8 mouse cellular contexts compared by ENCODE assay signal in genomic region chr9:21369080-21369479, GRCm38 (mm10). TPM values are rescaled to one million over a fixed set of nuclear protein-coding genes. Genes with fewer than 3 reads are reported as not detected.
DNase-seq lines count a peak whose midpoint lies in the region; ATAC-seq and TF ChIP-seq lines count a peak whose summit lies in the region.

No protein-coding gene starts in this region.

- no peak for ATAC-seq in kidney, postnatal 0 days (replicated peaks; ENCODE audit: low FRiP score, low read depth)
- no peak for ATAC-seq in embryonic facial prominence, embryonic 11.5 days (replicated peaks; ENCODE audit: insufficient number of reproducible peaks, low FRiP score, low TSS enrichment, low read depth)
- no peak for ATAC-seq in intestine, embryonic 14.5 days (replicated peaks; ENCODE audit: low FRiP score, low TSS enrichment, low read depth)
- no peak for ATAC-seq in neural tube, embryonic 12.5 days (ENCODE audit: low FRiP score, low read depth)

- 50% methylated on average over 11 of the region's 11 CpGs for WGBS in kidney, postnatal 0 days
- 63% methylated on average over 11 of the region's 11 CpGs for WGBS in embryonic facial prominence, embryonic 11.5 days
- WGBS in intestine, embryonic 14.5 days: 52% methylated on average over 11 of the region's 11 CpGs
- 72% methylated on average over 11 of the region's 11 CpGs for WGBS in neural tube, embryonic 12.5 days

- peak overlapping the region; percentile 72 for H3K4me2 ChIP-seq in kidney, postnatal 0 days (ENCODE audit: low read length)
- peak overlapping the region; percentile 73 for H3K4me2 ChIP-seq in embryonic facial prominence, embryonic 11.5 days (ENCODE audit: low read depth, low read length)
- H3K4me2 ChIP-seq in intestine, embryonic 14.5 days (ENCODE audit: low read length): peak overlapping the region; percentile 93
- peak overlapping the region; percentile 81 for H3K4me2 ChIP-seq in neural tube, embryonic 12.5 days (replicated peaks)

- 0 out of 2 replicates have a peak, but pooled peaks cover 4% of the 10 kb centered on the region for H3K36me3 ChIP-seq in kidney, postnatal 0 days (ENCODE audit: insufficient read depth, low read length)
- 0 out of 2 replicates have a peak, but pooled peaks cover 4% of the 10 kb centered on the region for H3K36me3 ChIP-seq in embryonic facial prominence, embryonic 11.5 days (replicated peaks; ENCODE audit: control insufficient read depth, insufficient read depth, low read depth, low read length)
- H3K36me3 ChIP-seq in intestine, embryonic 14.5 days (ENCODE audit: control insufficient read depth, insufficient read depth, low read length): peaks cover 16% of the 10 kb centered on the region
- peaks cover 5% of the 10 kb centered on the region; the same call in 1 of the 2 replicates for H3K36me3 ChIP-seq in neural tube, embryonic 12.5 days

- no peak for TF ChIP-seq CTCF in kidney, postnatal 0 days (IDR thresholded peaks at IDR 0.05; ENCODE audit: low read depth)

- no peak overlapping the region for H3K27ac ChIP-seq in kidney, postnatal 0 days
- H3K27ac ChIP-seq in embryonic facial prominence, embryonic 11.5 days (replicated peaks; ENCODE audit: low read depth, low read length): no peak overlapping the region
- peak overlapping the region; percentile 92; the same call in 1 of the 2 replicates for H3K27ac ChIP-seq in intestine, embryonic 14.5 days (ENCODE audit: low read depth)
- H3K27ac ChIP-seq in neural tube, embryonic 12.5 days: no peak overlapping the region

- no peak for DNase-seq in kidney, postnatal 0 days (ENCODE audit: low spot score)
- DNase-seq in kidney, postnatal 36 days: no peak
- no peak for DNase-seq in embryonic facial prominence, embryonic 11.5 days (ENCODE audit: low spot score)
- no peak for DNase-seq in intestine, embryonic 14.5 days (ENCODE audit: low spot score)
- DNase-seq in right cerebral cortex, postnatal 25 days: no peak
- no peak for DNase-seq in MN1 (ENCODE audit: low spot score)
- no peak for DNase-seq in thymus, postnatal 14 days

- no peaks in the 10 kb centered on the region for H3K4me1 ChIP-seq in kidney, postnatal 0 days (replicated peaks; ENCODE audit: insufficient read depth, low read length)
- no peaks in the 10 kb centered on the region for H3K4me1 ChIP-seq in embryonic facial prominence, embryonic 11.5 days (ENCODE audit: control insufficient read depth, insufficient read depth, low read length)
- peaks cover 11% of the 10 kb centered on the region for H3K4me1 ChIP-seq in intestine, embryonic 14.5 days (replicated peaks; ENCODE audit: control insufficient read depth, insufficient read depth, low read length)
- H3K4me1 ChIP-seq in neural tube, embryonic 12.5 days: peaks cover 21% of the 10 kb centered on the region

- H3K9ac ChIP-seq in kidney, postnatal 0 days (ENCODE audit: low read depth, low read length): peak overlapping the region; percentile 84; the same call in 1 of the 2 replicates
- H3K9ac ChIP-seq in embryonic facial prominence, embryonic 11.5 days (replicated peaks; ENCODE audit: low read length): peak overlapping the region; percentile 95
- peak overlapping the region; percentile 97; the same call in 1 of the 2 replicates for H3K9ac ChIP-seq in intestine, embryonic 14.5 days (ENCODE audit: low read length)
- peak overlapping the region; percentile 90 for H3K9ac ChIP-seq in neural tube, embryonic 12.5 days

- H3K9me3 ChIP-seq in kidney, postnatal 0 days (replicated peaks; ENCODE audit: low read length): no peaks in the 10 kb centered on the region
- no peaks in the 10 kb centered on the region for H3K9me3 ChIP-seq in embryonic facial prominence, embryonic 11.5 days (replicated peaks; ENCODE audit: control insufficient read depth, low read length)
- H3K9me3 ChIP-seq in intestine, embryonic 14.5 days (ENCODE audit: control insufficient read depth, low read length): no peaks in the 10 kb centered on the region
- H3K9me3 ChIP-seq in neural tube, embryonic 12.5 days: no peaks in the 10 kb centered on the region

- H3K4me3 ChIP-seq in kidney, postnatal 0 days (replicated peaks; ENCODE audit: low read depth, low read length): peak overlapping the region; percentile 97
- peak overlapping the region; percentile 68 for H3K4me3 ChIP-seq in embryonic facial prominence, embryonic 11.5 days (ENCODE audit: low read depth, low read length)
- peak overlapping the region; percentile 97 for H3K4me3 ChIP-seq in intestine, embryonic 14.5 days (ENCODE audit: low read depth, low read length)
- peak overlapping the region; percentile 90 for H3K4me3 ChIP-seq in neural tube, embryonic 12.5 days

- H3K27me3 ChIP-seq in kidney, postnatal 0 days (ENCODE audit: insufficient read depth, low read length): no peaks in the 10 kb centered on the region
- H3K27me3 ChIP-seq in embryonic facial prominence, embryonic 11.5 days (ENCODE audit: control insufficient read depth, insufficient read depth, low read length): no peaks in the 10 kb centered on the region
- no peaks in the 10 kb centered on the region for H3K27me3 ChIP-seq in intestine, embryonic 14.5 days (replicated peaks; ENCODE audit: control insufficient read depth, insufficient read depth, low read length)
- H3K27me3 ChIP-seq in neural tube, embryonic 12.5 days (replicated peaks): no peaks in the 10 kb centered on the region

RNA-seq across cellular contexts. Expression of gene Ilf3, which starts 1.4 kb away (rescaled TPM):
- polyA plus RNA-seq in kidney, postnatal 0 days (2015; fragmentation: Nextera tagmentation; extraction: Ambion mirVana): 113 and 125 TPM in 2 replicates
- polyA plus RNA-seq in embryonic facial prominence, embryonic 11.5 days (2014; fragmentation: Nextera tagmentation; extraction: Ambion mirVana): 248 and 256 TPM in 2 replicates
- 179 and 188 TPM in 2 replicates for polyA plus RNA-seq in intestine, embryonic 14.5 days (2014; fragmentation: Nextera tagmentation; extraction: Ambion mirVana)
- polyA plus RNA-seq in neural tube, embryonic 12.5 days (2016; fragmentation: Nextera tagmentation; extraction: Ambion mirVana): 280 and 286 TPM in 2 replicates

RNA-seq across cellular contexts. Expression of gene Qtrt1, which starts 42.6 kb away (rescaled TPM):
- polyA plus RNA-seq in kidney, postnatal 0 days (2015; fragmentation: Nextera tagmentation; extraction: Ambion mirVana): 41.1 and 42.0 TPM in 2 replicates
- polyA plus RNA-seq in embryonic facial prominence, embryonic 11.5 days (2014; fragmentation: Nextera tagmentation; extraction: Ambion mirVana): 47.6 and 51.5 TPM in 2 replicates
- polyA plus RNA-seq in intestine, embryonic 14.5 days (2014; fragmentation: Nextera tagmentation; extraction: Ambion mirVana): 69.9 and 77.3 TPM in 2 replicates
- polyA plus RNA-seq in neural tube, embryonic 12.5 days (2016; fragmentation: Nextera tagmentation; extraction: Ambion mirVana): 42.3 and 49.5 TPM in 2 replicates

RNA-seq across cellular contexts. Expression of gene Slc44a2, which starts 48.6 kb away (rescaled TPM):
- polyA plus RNA-seq in kidney, postnatal 0 days (2015; fragmentation: Nextera tagmentation; extraction: Ambion mirVana): 76.5 and 80.5 TPM in 2 replicates
- polyA plus RNA-seq in embryonic facial prominence, embryonic 11.5 days (2014; fragmentation: Nextera tagmentation; extraction: Ambion mirVana): 86.0 and 89.8 TPM in 2 replicates
- polyA plus RNA-seq in intestine, embryonic 14.5 days (2014; fragmentation: Nextera tagmentation; extraction: Ambion mirVana): 70.1 and 74.6 TPM in 2 replicates
- polyA plus RNA-seq in neural tube, embryonic 12.5 days (2016; fragmentation: Nextera tagmentation; extraction: Ambion mirVana): 78.4 and 85.2 TPM in 2 replicates

RNA-seq across cellular contexts. Expression of gene Dnm2, which starts 55.6 kb away (rescaled TPM):
- polyA plus RNA-seq in kidney, postnatal 0 days (2015; fragmentation: Nextera tagmentation; extraction: Ambion mirVana): 68.0 and 68.9 TPM in 2 replicates
- polyA plus RNA-seq in embryonic facial prominence, embryonic 11.5 days (2014; fragmentation: Nextera tagmentation; extraction: Ambion mirVana): 57.1 and 58.0 TPM in 2 replicates
- polyA plus RNA-seq in intestine, embryonic 14.5 days (2014; fragmentation: Nextera tagmentation; extraction: Ambion mirVana): 65.2 and 67.3 TPM in 2 replicates
- 74.7 and 80.4 TPM in 2 replicates for polyA plus RNA-seq in neural tube, embryonic 12.5 days (2016; fragmentation: Nextera tagmentation; extraction: Ambion mirVana)

RNA-seq across cellular contexts. Expression of gene Ap1m2, which starts 56.9 kb away (rescaled TPM):
- polyA plus RNA-seq in kidney, postnatal 0 days (2015; fragmentation: Nextera tagmentation; extraction: Ambion mirVana): 57.3 and 63.0 TPM in 2 replicates
- polyA plus RNA-seq in embryonic facial prominence, embryonic 11.5 days (2014; fragmentation: Nextera tagmentation; extraction: Ambion mirVana): 15.9 and 16.3 TPM in 2 replicates
- polyA plus RNA-seq in intestine, embryonic 14.5 days (2014; fragmentation: Nextera tagmentation; extraction: Ambion mirVana): 69.6 and 75.8 TPM in 2 replicates
- 0.65 and 1.3 TPM in 2 replicates for polyA plus RNA-seq in neural tube, embryonic 12.5 days (2016; fragmentation: Nextera tagmentation; extraction: Ambion mirVana)
